Mouse (Mus musculus) urinary bladder, postnatal 36 days (tissue): ENCODE results near the gene Lhx8.

Source experiments
- DNase-seq, 2 experiments: peaks; one replicate each; pipeline ENCODE4 v3.0.0; 2022; ENCODE audit warnings: low spot score in 2 of 2, mixed read lengths in 1 of 2

Lhx8 gene

DNA sequence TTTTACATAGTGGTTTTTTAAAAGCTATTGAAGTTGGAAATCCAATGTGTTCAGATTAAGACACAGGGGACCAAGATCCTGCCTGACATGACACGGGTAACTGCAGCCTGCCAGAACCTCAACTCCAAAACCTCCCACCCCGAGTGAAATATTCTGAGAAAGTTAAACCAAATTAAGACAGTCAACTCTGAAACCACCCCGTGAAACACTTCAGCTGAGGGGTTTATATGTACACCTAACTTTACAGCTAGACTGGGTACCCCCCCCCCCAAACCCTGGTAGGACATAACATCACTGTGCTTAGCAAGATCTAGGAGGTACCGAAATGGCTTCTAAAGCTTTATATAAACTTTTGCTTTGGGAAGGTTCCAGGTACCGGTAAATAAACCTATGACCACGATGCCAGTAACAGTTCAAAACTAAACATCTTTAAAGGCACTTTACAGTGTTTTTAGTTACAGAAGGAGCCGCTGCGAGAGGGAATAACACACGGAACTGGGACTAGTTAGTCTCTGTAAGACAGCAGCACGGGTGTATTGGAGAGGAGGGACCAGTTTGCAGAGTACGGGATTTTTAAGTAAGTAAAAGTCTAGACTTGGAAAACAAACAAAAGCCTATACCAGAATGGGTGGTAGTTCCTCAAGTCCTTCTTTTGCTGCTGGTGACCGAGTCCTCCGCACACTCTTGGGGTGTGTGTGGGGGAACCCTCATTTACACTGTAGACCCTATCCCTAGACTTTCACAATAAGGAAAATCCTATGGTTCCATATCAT, 3.2 kb downstream of the Lhx8 start:
- no peak for DNase-seq

DNA sequence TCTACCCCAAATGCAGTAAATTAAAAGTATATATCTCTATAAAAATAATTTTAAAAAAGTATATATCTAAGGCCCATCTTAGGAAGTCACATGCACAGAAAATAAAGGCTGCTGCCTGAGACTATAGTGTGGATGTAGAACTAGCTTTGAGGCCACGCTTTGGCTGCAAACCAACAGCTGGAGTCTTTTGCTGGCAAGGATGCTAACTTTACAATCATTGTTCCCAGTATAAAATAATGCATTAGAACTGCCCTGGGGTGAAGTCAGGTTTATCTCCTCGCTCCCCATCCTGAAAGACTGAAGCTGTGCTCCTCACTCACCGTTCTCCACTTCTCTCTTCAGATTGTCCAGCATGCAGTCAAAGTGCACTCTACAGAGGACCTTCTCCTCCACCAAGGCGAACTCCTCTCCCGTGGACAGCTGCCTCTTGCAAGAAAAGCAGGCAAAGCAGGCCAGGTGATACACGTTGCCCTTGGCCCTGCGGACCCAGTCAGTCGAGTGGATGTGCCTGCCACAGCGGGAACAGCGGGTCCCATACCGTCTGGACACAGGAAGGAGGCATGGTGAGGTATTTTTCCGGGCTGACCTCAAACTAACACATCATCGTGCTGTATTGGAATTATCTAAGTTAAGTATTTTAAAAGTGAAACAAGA, 8.4 kb downstream of the Lhx8 start:
- no peak for DNase-seq

DNA sequence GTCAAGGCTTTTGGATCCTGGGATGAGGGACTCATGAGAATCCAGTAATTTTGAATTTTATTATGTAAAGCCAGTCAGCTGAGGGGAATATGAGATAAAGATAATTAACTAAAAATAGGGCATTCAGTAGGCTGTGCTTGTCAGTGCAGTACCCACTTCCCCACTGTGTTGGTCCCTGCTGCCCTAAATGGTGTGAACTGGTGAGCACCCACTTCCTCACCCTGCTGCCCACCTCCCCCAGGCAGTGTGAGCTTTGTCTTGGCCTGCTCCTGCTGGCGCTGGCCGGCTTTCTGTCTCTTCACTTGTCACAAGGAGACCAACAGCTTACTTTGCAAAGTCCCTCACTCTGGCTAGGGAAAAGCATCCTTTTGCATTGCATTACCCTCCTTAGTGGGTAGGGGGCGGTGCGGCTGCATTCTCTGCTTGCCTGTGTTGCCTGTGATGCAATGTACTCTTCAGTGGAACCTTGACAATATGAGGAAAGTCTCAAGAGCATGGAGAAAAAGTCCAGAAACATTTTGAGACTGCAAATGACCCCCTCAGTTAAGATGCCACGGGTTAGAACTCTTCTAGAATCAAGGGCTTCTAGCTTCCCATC, 12.7 kb downstream of the Lhx8 start:
- DNase-seq = no peak

DNA sequence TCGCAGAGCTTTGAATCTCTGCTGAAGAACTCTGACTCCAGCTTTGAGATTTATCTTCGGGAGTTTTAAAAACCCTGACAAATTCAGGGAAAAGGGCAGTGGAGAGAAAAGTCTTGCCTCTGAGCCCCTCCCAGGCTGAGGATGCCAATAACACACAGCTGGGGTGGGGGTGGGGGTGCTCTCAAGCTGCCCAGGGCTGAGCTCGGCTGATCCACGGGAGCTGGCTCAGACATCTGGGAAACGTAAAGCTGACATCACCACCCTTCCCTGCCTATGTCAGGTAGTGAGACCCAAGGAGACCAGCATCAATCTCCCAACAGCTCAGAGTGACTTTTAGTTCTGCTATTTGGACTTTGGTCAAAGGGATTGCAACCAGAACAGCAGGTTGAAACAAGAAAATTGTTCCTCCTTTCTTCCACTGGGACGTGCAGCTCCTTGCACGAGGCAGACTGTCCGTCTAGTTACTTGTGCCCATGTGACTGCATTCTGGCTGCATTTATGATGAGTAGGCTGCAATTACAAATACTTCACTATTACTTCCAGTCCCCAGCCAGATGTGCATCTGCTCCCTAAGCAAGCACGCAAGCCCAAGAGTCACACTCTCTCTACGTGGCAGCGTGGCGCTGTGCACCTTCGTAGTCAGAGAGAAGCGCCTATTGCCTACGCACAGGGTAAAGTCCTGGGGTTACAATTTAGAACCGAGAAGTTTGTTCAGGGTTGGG, 25.1 kb downstream of the Lhx8 start:
- no peak for DNase-seq

DNA sequence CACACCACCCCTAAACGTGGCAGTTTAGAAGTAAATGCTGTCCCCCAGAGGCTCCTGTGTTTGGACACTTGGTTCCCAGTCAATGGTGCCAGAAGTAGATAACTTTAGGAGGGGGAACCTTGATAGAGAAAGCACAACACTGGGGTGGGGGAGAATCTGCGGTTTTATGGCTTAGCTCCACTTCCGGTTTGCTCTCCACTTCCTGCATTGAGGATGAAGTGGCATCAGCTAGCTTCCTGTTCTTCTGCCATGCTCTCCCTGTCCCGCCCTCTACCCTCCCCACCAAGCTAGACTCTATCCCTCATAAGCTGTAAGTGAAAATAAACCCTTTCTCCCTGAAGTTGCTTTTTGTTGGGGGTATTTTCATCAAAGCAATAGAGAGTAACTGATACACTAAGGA, 29.4 kb downstream of the Lhx8 start:
- DNase-seq = no peak

DNA sequence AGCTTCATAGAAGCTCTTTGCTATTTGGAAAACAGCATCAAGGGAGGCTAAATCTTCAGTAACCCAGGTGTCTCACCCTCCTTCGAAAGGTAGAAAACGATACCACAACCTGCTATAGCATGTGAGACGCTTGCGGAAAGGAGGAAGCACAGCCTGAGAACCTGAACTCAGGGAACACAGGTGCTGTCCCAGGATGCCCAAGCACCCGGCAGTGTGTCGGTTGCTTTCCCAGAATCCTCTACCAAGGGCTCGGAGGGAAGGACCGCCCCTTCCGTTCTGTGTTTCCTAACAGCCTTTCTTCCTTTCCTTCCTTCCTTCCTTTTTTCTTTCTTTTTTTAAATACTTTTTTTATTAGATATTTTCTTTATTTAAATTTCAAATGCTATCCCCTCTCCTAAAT, 30.5 kb downstream of the Lhx8 start:
- DNase-seq = no peak

DNA sequence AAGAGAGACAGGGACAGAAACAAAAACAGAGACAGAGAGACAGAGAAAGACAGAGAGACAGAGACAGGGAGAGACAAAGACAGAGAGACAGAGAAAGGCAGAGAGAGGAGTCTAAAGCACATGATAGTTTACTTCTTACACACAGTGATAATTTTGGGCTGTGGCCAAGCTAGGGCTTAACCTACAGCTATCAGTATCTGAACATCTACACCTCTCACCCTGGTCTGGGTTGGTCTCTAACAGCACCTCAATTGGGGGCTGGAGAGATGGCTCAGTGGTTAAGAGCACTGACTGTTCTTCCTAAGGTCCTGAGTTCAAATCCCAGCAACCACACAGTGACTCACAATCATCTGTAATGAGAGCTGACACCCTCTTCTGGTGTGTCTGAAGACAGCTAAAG, 32.0 kb downstream of the Lhx8 start:
- DNase-seq = no peak

DNA sequence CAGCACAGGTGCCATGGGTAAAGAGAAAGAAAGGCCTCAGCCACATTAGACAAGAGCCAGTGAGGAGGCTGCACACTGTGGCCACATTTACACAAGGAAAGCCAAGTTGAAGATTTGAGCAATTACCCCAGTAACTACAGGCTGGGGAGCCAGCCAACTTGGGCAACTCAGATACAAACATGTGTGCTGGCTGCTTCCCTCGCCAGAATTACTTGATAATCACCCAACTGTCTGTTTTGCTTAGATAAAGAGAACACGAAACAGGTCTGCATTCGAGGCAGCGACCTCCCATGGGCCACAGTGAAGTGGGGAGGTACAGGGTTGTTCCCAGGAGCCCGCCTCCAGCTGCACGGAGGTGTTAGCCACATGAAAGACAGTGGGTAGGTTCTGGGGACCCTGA, 33.0 kb downstream of the Lhx8 start:
- peak in 1 of 2 experiments; percentile 30 for DNase-seq

DNA sequence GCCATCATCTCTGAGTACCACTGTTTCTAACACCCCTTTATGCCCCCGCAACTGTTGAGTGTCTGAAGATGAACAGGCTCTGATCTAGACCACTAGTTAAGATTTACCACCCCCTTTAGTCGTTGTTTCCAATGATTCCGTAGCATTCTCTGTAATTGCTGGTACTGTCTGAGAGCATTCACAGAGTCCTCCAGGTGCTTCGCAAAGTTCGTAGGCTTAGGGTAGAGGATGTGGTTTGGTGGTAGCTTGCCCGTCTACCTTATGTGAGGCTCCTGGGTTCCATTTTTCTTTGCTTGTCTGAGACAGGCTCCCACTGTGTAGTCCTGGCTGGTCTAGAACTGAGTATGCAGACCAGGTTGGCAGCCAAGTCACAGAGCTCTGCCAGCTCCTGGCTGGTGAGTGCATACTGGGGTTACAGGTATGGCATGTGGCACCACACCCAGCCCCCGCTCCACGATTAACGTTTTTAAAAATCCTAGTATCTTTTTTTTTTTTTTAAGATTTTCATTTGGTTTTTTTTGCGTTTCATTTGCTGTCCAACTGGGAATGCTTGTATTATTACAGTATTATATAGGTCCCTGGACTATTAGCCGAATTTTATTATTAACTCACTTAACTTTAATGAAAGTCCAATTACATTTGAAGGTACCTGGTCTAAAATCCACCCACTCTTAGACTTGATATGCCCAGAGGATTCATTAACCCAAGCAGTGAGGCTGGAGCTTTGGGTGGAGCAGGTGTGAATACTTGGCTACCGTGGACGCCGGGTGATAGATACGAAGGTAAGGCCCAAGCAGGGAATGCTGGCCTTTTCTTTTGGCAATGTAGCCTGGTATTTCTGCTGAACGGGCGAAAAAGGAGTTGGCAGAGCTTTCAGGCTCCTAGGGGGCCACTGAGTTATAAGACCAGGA, 35.3 kb downstream of the Lhx8 start:
- DNase-seq = no peak

DNA sequence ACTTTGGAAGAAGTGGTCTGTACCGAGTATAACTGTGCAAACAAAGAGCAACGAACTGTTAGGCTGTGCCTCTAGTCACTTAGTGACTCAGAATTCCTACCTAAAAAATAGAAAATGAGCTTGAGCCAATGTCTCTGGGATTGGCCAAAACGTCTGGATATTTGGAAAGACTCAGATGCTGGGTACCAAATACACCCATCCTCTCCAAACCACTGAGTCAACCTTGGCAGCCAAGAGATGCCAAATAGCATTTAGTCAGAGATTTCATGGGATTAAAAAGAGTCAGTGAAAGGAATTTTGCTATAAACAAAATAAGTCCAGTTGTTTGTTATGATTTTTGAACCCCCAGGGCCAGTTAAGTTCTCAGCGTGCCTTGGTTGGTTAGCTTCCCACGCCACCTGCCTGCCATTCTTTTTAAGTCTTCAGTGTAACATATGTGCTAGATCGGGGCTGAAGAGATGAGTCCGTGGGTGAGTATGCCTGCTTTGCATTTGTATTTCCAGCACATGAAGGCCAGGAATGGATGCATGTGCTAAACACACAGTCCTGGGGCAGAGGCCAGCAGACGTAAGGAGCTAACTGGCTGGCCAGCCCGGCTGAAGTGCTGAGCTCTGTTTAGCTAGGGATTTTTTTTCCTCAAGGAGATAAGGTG, 36.5 kb downstream of the Lhx8 start:
- DNase-seq = no peak

DNA sequence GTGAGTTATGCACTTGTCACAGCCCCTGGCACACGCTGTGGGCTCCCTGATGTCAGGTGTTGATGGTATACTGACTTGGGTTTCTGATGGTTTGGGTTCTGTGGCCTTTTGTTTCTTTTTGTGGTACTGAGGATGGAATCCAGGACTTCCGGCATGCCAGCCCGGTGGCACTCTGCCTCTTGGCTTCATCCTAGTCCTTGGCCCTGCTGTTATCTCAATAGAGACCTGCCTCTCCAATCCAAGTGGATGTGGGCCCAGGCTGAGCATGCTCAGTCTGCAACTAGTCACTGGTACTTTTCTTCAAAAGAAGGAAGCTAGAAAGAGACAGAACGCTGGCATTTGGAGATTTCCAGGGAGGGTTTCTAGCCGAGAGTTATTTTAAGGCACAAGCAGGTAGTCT, 38.3 kb downstream of the Lhx8 start:
- DNase-seq = no peak

DNA sequence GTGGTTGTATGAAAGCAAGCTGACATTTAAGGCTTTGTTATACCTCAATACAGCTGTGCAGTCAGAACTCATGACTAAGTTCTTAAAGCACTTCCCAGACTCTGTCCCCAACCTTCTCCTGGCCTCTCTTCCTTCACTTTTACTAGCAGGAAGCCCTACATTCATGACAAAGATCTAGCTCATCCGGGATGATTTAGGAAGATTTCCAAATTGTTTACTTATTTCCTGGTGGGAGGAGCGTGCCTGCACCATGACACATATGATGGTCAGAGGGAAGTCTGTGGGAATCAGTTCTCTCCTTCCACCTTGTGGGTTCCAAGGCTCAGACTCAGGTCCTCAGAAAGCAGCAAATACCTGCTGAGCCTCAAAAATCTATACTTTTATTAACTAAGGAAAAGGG, 40.1 kb downstream of the Lhx8 start:
- DNase-seq = no peak

DNA sequence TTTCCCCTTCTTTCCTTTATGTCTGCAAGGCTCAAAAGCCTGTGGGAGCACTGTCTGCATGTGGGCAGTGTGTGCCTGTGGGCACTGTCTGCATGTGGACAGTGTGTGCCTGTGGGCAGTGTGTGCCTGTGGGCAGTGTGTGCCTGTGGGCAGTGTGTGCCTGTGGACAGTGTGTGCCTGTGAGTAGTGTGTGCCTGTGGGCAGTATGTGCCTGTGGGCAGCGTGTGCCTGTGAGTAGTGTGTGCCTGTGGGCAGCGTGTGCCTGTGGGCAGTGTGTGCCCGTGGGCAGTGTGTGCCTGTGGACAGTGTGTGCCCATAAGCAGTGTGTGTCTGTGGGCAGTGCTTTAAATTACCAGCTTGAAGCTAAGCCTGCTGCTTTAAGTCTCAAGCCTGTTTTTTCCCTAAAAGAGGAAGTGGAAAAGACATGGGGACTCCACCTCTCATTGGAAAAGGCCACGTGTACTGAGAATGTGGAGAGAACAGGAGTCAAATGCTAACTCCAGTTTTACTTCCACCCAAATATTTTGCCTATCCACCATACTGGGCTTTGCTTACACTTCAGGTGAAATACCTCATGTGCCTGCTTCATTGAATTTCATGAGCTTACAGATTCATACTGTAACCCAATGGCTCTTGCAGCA, 41.9 kb downstream of the Lhx8 start:
- no peak for DNase-seq

DNA sequence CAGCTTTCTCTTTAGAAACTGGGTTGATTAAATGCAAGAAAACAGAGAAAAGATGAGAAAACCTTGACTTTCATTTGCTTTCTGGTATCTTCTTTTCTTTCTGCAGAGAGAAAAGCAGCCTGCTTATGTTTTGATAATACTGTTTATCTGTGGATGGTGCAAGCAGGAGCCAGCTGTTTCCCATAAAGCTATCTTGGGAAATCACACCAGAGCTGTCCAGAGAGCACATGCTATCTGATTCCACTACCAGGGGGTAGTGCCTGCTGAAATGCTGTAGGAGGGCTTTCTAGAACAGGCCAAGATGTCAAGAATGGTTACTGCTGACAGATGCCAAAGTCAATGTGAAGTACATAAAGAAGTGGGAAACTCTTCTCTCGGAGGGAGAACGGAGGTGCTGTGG, 43.2 kb downstream of the Lhx8 start:
- DNase-seq = no peak

DNA sequence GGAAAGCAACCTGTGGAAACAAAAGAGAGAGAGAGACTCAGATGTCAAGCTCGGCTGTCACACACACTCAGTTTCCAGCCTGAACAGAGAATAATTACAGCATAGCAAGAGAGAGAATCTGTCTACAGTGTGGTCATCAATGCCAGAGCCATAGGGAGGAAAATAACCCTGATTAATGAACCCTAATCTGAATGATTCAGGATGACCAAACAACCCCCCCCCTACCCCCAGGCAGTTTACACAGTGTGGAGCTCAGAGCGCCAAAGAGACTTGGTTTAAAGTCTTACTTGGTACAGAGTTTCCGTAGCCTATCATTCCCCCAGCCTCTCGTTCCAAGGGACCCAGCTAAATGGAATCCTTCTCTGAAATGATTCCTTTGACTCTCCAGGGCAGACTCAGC, 45.1 kb downstream of the Lhx8 start:
- DNase-seq = no peak

DNA sequence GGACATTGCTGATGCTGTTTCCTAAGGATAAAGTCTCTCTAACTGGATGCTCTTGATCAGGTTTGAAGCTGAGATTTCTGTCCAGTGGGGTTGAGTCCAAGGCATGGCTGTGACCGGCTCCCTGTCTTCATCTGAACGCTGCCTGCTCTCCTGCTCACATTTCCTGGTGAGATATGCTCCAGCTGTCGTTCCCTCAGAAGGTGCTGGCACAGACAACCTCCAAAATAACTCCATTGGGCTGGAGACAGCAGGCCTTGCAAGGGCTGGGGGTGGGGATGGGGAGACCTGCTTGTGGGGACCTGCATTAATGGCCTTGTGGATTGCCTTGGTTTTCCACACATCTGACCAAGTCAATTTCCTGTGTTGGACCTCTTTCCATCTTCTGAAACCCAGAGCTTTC, 46.2 kb downstream of the Lhx8 start:
- DNase-seq = no peak

DNA sequence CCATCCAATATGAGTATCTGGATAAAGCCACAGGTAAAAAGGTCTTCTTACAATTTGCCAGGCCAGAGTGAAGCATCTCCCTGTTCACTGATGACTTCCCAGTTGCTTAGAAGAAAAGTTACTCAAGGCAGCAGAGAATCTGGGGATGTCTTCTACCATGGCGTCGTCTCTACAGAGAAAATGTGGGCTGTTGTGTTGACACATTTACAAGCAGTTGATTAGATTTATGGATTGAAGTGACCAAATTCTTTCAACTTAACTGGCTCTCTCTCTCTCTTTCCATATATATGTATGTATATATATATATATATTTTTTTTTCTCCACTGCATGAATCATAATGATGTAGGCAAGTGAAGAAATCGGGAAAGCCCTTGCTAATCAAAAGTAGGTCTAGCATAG, 55.8 kb downstream of the Lhx8 start:
- DNase-seq = no peak

DNA sequence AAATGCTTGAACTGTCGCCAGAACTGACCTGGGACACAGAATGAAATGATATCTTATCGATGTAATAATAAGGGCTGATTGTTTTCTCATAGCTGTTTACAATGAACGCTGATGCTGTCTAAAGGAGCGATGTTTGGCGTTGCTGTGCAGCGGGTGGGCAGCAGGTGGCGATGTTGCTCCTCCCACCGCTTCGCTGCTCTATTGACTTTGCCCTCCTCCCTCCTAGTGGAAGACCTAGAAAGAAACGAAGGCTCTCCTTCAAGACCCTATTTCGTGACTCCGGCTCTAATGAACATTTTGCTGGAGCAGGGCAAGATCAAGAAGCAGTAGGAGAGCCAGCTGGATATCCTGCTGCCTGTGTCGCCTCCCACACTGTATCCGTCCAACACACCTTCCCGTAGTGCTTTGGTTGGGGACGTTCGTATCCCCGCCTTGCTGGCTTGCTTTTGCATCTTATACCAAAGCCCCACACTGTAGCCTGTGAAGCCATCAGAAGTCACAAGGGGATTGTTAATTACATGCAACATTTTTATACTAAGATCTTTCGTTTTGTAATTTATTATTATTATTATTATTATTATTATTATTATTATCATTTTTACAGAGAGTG, 60.6 kb downstream of the Lhx8 start:
- DNase-seq = peak; percentile 60 to 68

DNA sequence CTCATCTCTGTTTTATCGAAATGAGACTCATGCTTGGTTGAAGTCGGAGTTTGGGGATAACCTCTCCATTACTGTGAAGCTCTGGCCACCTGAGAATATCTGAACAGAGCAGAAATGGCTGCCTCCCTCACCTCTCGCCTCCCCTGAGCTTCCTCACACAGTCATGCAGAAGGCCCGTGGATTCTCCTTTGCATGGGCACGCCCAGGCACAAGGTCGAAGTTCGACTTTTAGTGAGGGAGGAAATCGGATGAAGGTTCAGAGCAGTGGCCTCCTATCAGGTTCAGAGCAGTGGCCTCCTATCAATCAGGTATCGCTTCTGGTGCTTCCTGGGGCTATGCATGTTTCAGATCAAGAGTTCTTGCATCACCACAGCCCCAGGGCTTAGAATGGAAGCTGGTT, 62.1 kb downstream of the Lhx8 start:
- no peak for DNase-seq

DNA sequence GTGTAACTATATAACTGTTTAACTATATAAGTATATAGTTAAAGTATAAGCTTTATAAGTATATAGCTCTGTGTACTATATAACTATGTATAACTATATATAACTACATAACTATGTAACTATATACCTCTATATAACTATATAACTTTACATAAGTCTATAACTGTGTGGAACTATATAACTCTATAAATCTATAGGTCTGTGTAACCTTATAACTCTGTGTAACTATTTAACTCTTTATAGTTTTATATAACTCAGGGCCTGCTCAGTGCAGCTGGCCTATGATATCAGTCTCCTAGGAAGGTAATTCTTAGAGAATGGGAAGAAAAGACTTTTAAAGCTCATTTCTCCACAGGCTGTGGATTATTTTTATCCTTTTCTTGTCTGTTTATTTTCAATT, 73.1 kb downstream of the Lhx8 start:
- DNase-seq = no peak
